Mouse (Mus musculus): ENCODE results near the gene Tpp2. TPM values are rescaled to one million over a fixed set of nuclear protein-coding genes. Genes with fewer than 3 reads are reported as not detected.

Gene Tpp2
- polyA plus RNA-seq, 1 experiment, result 4.7 TPM

GRCm38 (mm10) chr1:44004513-44004912 lies 71.1 kb downstream of the Tpp2 start:
- H3K27me3 ChIP-seq (ENCODE audit: control insufficient read depth, insufficient read depth, low read length), result no peaks in the 10 kb centered on the region
- H3K4me1 ChIP-seq (ENCODE audit: control insufficient read depth, insufficient read depth, insufficient read length), result no peaks in the 10 kb centered on the region
- H3K27ac ChIP-seq (ENCODE audit: insufficient read depth, low read length), result no peak overlapping the region
- WGBS, result 96% methylated on average over 2 of the region's 2 CpGs
- DNase-seq (ENCODE audit: low read depth in 1 of 2, low spot score in 2 of 2), result no peak
- TF ChIP-seq CTCF (IDR thresholded peaks at IDR 0.05; ENCODE audit: extremely low read depth, insufficient read depth, insufficient read length, insufficient replicate concordance), result no peak
- no peak for TF ChIP-seq POLR2A (IDR thresholded peaks at IDR 0.05; ENCODE audit: low read depth, low read length)
- H3K4me3 ChIP-seq (ENCODE audit: extremely low read depth, insufficient read depth, insufficient read length), result no peak overlapping the region
- H3K36me3 ChIP-seq (ENCODE audit: control insufficient read depth, insufficient read depth, low read length), result peaks cover 9% of the 10 kb centered on the region

- TF ChIP-seq POLR2A (IDR thresholded peaks at IDR 0.05; ENCODE audit: low read depth, low read length) (no peak), CTCF (IDR thresholded peaks at IDR 0.05; ENCODE audit: extremely low read depth, insufficient read depth, insufficient read length, insufficient replicate concordance) (no peak)
- Histone ChIP-seq H3K4me3 (ENCODE audit: extremely low read depth, insufficient read depth, insufficient read length) (no peak overlapping the region), H3K36me3 (ENCODE audit: control insufficient read depth, insufficient read depth, low read length) (no peaks in the 10 kb centered on the region), H3K27me3 (ENCODE audit: control insufficient read depth, insufficient read depth, low read length) (peaks cover 1% of the 10 kb centered on the region; the same call in 1 of the 2 replicates), H3K27ac (ENCODE audit: insufficient read depth, low read length) (no peak overlapping the region), H3K4me1 (ENCODE audit: control insufficient read depth, insufficient read depth, insufficient read length) (no peaks in the 10 kb centered on the region)
- DNase-seq (ENCODE audit: low read depth in 1 of 2, low spot score in 2 of 2), result no peak
- 83% methylated on average over 2 of the region's 2 CpGs for WGBS
Measured at GRCm38 (mm10) chr1:44015556-44015955, 82.1 kb downstream of the Tpp2 start.

- no peak within 1 kb of the TSS for H3K4me3 ChIP-seq (ENCODE audit: extremely low read depth, insufficient read depth, insufficient read length)
- no peak within 1 kb of the TSS for H3K27ac ChIP-seq (ENCODE audit: insufficient read depth, low read length)
- no peaks in the 10 kb centered on the region for H3K4me1 ChIP-seq (ENCODE audit: control insufficient read depth, insufficient read depth, insufficient read length)
- DNase-seq (ENCODE audit: low read depth in 1 of 2, low spot score in 2 of 2), result no peak
- H3K27me3 ChIP-seq (ENCODE audit: control insufficient read depth, insufficient read depth, low read length), result peaks cover 1% of the 10 kb centered on the region; the same call in 1 of the 2 replicates
- no peaks in the 10 kb centered on the region for H3K36me3 ChIP-seq (ENCODE audit: control insufficient read depth, insufficient read depth, low read length)
- TF ChIP-seq CTCF (IDR thresholded peaks at IDR 0.05; ENCODE audit: extremely low read depth, insufficient read depth, insufficient read length, insufficient replicate concordance) (no peak), POLR2A (IDR thresholded peaks at IDR 0.05; ENCODE audit: low read depth, low read length) (no peak)
Measured at GRCm38 (mm10) chr1:44019934-44020333, 86.5 kb downstream of the Tpp2 start, which contains the start of gene Mettl21c. Gene Mettl21c (minus strand): TSS chr1:44020034.

- no peak overlapping the region for H3K27ac ChIP-seq (ENCODE audit: insufficient read depth, low read length)
- no peaks in the 10 kb centered on the region for H3K36me3 ChIP-seq (ENCODE audit: control insufficient read depth, insufficient read depth, low read length)
- H3K4me3 ChIP-seq (ENCODE audit: extremely low read depth, insufficient read depth, insufficient read length), result no peak overlapping the region
- TF ChIP-seq POLR2A (IDR thresholded peaks at IDR 0.05; ENCODE audit: low read depth, low read length) (no peak), CTCF (IDR thresholded peaks at IDR 0.05; ENCODE audit: extremely low read depth, insufficient read depth, insufficient read length, insufficient replicate concordance) (no peak)
- no peaks in the 10 kb centered on the region for H3K4me1 ChIP-seq (ENCODE audit: control insufficient read depth, insufficient read depth, insufficient read length)
- WGBS, result 87% methylated on average over 1 of the region's 1 CpGs
- peaks cover 1% of the 10 kb centered on the region; the same call in 1 of the 2 replicates for H3K27me3 ChIP-seq (ENCODE audit: control insufficient read depth, insufficient read depth, low read length)
- no peak for DNase-seq (ENCODE audit: low read depth in 1 of 2, low spot score in 2 of 2)
Measured at GRCm38 (mm10) chr1:44022656-44023055, 89.2 kb downstream of the Tpp2 start.

- no peak for DNase-seq (ENCODE audit: low read depth in 1 of 2, low spot score in 2 of 2)
- Histone ChIP-seq H3K4me1 (ENCODE audit: control insufficient read depth, insufficient read depth, insufficient read length) (no peaks in the 10 kb centered on the region), H3K27ac (ENCODE audit: insufficient read depth, low read length) (no peak overlapping the region), H3K4me3 (ENCODE audit: extremely low read depth, insufficient read depth, insufficient read length) (no peak overlapping the region), H3K27me3 (ENCODE audit: control insufficient read depth, insufficient read depth, low read length) (no peaks in the 10 kb centered on the region), H3K36me3 (ENCODE audit: control insufficient read depth, insufficient read depth, low read length) (no peaks in the 10 kb centered on the region)
- no peak for TF ChIP-seq POLR2A (IDR thresholded peaks at IDR 0.05; ENCODE audit: low read depth, low read length)
- no peak for TF ChIP-seq CTCF (IDR thresholded peaks at IDR 0.05; ENCODE audit: extremely low read depth, insufficient read depth, insufficient read length, insufficient replicate concordance)
- WGBS, result 87% methylated on average over 1 of the region's 1 CpGs
Measured at GRCm38 (mm10) chr1:44027651-44028050, 94.2 kb downstream of the Tpp2 start.

GRCm38 (mm10) chr1:44032213-44032612 lies 98.8 kb downstream of the Tpp2 start:
- WGBS, result 79% methylated on average over 2 of the region's 2 CpGs
- H3K36me3 ChIP-seq (ENCODE audit: control insufficient read depth, insufficient read depth, low read length), result no peaks in the 10 kb centered on the region
- TF ChIP-seq CTCF (IDR thresholded peaks at IDR 0.05; ENCODE audit: extremely low read depth, insufficient read depth, insufficient read length, insufficient replicate concordance) (no peak), POLR2A (IDR thresholded peaks at IDR 0.05; ENCODE audit: low read depth, low read length) (no peak)
- H3K27me3 ChIP-seq (ENCODE audit: control insufficient read depth, insufficient read depth, low read length), result no peaks in the 10 kb centered on the region
- no peak overlapping the region for H3K27ac ChIP-seq (ENCODE audit: insufficient read depth, low read length)
- DNase-seq (ENCODE audit: low read depth in 1 of 2, low spot score in 2 of 2), result no peak
- no peak overlapping the region for H3K4me3 ChIP-seq (ENCODE audit: extremely low read depth, insufficient read depth, insufficient read length)
- no peaks in the 10 kb centered on the region for H3K4me1 ChIP-seq (ENCODE audit: control insufficient read depth, insufficient read depth, insufficient read length)

- Histone ChIP-seq H3K4me1 (ENCODE audit: control insufficient read depth, insufficient read depth, insufficient read length) (no peaks in the 10 kb centered on the region), H3K4me3 (ENCODE audit: extremely low read depth, insufficient read depth, insufficient read length) (no peak overlapping the region), H3K36me3 (ENCODE audit: control insufficient read depth, insufficient read depth, low read length) (no peaks in the 10 kb centered on the region), H3K27ac (ENCODE audit: insufficient read depth, low read length) (no peak overlapping the region), H3K27me3 (ENCODE audit: control insufficient read depth, insufficient read depth, low read length) (no peaks in the 10 kb centered on the region)
- WGBS, result 87% methylated on average over 5 of the region's 5 CpGs
- TF ChIP-seq CTCF (IDR thresholded peaks at IDR 0.05; ENCODE audit: extremely low read depth, insufficient read depth, insufficient read length, insufficient replicate concordance) (no peak), POLR2A (IDR thresholded peaks at IDR 0.05; ENCODE audit: low read depth, low read length) (no peak)
- DNase-seq (ENCODE audit: low read depth in 1 of 2, low spot score in 2 of 2), result no peak
Measured at GRCm38 (mm10) chr1:44032948-44033347, 99.5 kb downstream of the Tpp2 start.
